Mouse (Mus musculus) thymus, postnatal 25 days (tissue): ENCODE results near the gene Cwh43.
A peak's percentile ranks its signal among the peaks of the same experiment; 100 is the strongest.

Source experiments
- DNase-seq: peaks from one replicate; pipeline ENCODE4 v3.0.0; 2022

The Cwh43 gene

GRCm38 (mm10) chr5:73401341-73401740 is 4.5 kb upstream of the Cwh43 start:
- no peak for DNase-seq

DNA sequence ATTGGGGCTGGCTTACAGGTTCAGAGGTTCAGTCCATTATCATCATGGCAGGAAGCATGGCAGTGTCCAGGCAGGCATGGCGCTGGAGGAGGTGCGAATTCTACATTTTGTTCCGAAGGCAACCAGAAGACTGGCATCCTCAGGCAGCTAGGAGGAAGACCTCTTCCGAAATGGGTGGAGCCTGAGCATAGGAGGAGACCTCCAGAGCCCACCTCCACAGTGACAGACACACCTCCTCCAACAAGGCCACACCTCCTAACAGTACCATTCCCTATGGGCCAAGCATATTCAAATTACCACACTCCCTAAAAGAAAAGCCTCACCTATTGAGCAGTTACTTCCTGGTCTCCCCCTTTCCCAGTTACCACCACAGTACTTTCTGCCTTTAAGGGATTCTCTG is 3.0 kb upstream of the Cwh43 start:
- no peak for DNase-seq

GRCm38 (mm10) chr5:73403311-73404068 is 2.4 kb upstream of the Cwh43 start:
- no peak for DNase-seq

- DNase-seq: peak; percentile 7
Measured at GRCm38 (mm10) chr5:73404790-73405189, 1.1 kb upstream of the Cwh43 start.

DNA sequence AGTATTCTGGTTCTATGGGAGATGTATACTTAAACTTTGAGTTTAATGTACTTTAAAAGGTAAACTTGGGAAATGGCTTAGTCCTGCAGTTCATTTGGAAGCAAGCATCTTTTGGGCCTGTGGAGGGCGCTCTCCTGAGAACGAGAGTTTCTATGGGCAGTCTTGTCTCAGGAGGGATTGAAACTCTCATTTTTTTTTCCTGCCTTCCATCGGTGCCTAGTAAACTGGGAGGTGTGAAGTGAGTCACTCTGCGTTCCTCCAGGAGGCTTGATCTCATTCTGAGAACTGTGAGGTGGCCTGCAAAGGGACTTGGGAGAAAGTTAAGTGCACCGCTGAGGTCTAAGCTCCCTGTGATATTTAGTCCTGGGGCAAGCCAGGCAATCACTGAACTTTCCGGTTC is 986 bp downstream of the Cwh43 start:
- no peak for DNase-seq

DNA sequence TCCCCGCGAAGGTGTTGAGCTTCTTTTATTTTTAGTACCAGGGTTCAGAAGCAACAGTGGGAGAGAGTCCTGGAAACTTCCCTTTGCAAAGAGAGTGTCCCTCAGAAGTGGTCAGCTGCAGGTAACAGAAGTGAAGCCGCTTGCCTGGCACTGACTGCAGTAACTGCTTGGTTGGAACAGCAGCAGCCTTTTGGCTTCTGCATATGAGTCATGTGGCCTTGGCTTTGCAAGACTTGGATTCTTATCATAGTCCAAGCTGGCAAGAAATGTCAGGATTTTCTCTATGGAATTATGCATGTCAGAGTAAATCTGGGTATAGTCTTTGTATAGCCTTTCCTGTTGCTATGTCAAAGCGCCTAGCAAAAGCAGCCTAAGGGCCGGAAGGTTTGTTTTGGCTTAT is 4.1 kb downstream of the Cwh43 start:
- no peak for DNase-seq

DNA sequence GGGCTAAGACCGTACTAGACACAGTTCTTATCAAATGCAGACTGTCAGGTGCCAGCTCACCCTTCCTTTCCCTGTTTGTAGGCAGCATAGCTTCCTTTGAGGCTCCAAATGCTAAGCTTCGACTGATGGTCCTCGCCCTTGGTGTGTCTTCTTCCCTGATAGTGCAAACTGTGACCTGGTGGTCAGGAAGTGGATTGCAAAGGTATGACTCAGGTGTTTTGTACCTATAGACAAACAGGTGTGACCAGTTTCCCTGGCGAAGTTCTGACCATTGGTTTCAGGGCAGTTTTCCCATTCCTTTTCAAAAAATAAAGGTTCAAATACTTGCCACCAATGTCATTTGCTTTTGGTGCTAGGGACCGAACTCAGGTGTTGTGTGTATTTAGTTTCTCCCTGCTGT is 5.9 kb downstream of the Cwh43 start:
- no peak for DNase-seq

GRCm38 (mm10) chr5:73414172-73414571 is 8.3 kb downstream of the Cwh43 start:
- no peak for DNase-seq

GRCm38 (mm10) chr5:73419045-73419695 is 13.3 kb downstream of the Cwh43 start:
- no peak for DNase-seq

DNA sequence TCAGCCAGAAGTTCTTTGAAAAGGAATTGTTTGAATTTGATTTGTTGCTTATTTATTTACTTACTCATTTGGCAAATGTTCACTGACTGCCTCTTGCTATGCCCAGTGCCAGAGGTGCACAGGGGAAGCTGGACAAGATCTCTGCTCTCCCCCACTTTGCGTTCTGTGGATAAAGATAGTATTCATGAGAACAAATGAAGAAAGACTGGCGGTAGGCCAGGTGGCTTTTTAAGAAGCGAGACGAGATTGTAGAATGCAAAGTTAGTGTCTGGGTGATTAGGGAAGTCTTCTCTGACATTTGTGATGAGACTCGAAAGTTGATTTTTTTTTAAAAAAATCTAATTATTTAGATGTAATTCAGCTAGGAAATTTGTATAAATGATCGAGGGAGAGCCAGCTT is 20.9 kb downstream of the Cwh43 start:
- no peak for DNase-seq

DNA sequence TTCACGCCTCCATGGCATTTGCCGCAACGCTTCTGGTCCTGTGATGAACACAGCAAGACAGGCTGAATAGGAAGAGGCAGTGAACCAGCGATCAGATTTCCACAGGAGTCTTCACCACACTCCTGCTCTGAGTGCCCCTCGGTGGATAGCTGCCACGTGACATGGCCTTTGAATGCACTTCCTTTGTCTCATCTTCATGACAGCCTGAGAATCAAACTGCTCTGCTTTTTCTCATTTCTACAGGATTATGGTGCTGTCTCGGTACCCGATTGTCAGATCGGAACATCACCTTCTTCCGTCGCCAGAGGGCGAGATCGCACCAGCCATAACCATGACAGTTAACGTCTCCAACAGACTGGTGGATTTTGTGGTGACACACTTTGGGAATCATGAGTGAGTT is 25.7 kb downstream of the Cwh43 start:
- DNase-seq: peak; percentile 70

- no peak for DNase-seq
Measured at GRCm38 (mm10) chr5:73432805-73433204, 26.9 kb downstream of the Cwh43 start.

- DNase-seq: no peak
Measured at GRCm38 (mm10) chr5:73434764-73435163, 28.9 kb downstream of the Cwh43 start.

DNA sequence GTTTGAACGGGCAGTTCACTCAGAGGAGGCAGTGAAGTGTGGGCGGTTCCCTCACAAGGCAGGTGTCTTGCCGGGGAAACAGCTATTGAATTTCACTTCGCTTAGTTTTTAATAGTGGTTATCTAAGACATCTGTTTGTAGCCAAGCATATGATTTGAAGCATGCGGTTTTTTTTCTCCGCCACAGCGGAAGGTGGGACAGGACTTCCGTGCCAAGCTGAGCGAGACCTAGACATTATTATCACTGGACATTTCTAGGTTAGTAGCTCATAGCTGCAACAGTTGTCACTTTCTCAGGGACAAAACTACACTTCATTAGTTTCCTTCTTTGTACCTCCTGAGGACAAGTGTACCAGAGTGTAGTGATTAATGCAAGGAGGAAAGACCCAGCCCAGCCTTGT is 36.3 kb downstream of the Cwh43 start:
- no peak for DNase-seq

GRCm38 (mm10) chr5:73450276-73450675 is 44.4 kb downstream of the Cwh43 start:
- DNase-seq: no peak

GRCm38 (mm10) chr5:73454502-73455306 is 48.8 kb downstream of the Cwh43 start:
- DNase-seq: no peak

DNA sequence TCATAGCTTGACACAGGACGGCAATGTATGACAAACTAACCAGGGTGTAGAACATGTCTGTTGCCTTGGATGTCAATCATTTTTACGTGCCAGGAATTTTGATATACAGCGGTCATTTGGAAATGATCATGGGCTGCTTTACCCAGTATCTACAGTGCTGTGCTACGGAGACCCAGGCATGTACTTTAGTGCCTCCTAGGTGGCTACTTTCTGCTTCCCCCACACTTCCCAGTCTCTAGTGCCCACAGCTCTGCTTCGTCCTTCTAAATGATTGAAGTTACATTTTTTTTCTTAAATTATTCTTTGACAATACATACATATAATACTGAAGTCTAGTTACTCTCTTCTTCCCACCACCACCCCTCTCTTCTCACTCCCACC is 49.4 kb downstream of the Cwh43 start:
- no peak for DNase-seq

- DNase-seq: no peak
Measured at GRCm38 (mm10) chr5:73468462-73469433, 62.9 kb downstream of the Cwh43 start.

DNA sequence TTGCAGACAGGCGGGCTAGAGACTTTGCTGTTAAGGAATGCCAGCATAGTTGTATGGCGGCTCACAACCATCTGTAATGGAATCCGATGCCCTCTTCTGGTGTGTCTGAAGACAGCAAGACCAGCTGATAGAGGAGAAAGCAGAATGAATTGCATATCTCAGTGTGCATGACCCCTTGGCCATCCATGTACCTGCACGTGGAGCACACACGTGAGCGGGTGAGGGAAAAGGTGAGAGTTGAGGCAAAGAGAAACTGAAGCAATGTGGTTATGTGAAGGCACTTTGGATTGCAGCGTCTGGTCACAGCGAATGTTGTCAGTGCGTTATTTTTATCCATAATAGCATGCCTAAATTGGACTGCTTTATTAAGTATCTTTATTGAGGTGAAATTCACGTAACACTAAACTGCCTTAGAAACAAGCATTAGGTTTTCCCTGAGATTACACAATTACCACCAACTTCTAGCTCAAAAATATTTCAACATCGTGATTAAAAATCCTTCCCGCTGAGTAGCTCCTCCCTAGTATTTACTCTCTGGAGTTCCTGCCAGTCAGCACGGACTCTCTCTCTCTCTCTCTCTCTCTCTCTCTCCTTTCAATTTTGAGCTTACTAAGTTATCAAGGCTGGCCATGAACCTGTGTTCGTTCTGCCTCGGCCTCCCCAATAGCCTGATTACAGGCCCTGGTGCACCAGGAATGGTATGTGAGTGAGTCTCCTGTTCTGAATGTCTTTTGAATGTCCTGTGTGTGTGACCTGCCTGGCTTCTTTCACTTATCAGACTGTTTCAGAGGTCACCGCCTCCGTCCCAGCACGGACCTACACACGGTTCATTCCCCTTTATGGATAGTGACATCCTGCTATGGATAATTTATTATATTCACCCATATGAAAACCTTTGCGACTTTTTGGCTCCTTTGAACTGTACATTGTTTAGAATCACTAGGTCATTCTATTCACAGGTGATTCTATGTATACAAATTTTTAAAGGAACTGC is 68.8 kb downstream of the Cwh43 start:
- DNase-seq: no peak

- DNase-seq: no peak
Measured at GRCm38 (mm10) chr5:73480700-73481099, 74.8 kb downstream of the Cwh43 start, which contains the start of gene Dcun1d4. Gene Dcun1d4 (plus strand): TSS chr5:73481000.

- DNase-seq: no peak
Measured at GRCm38 (mm10) chr5:73481401-73481800, 75.5 kb downstream of the Cwh43 start.
